Mouse (Mus musculus) forebrain, embryonic 13.5 days (tissue): ENCODE measurements around the gene Dlg4. TPM values are rescaled to one million over a fixed set of nuclear protein-coding genes. Genes with fewer than 3 reads are reported as not detected.
A peak's percentile ranks its signal among the peaks of the same experiment; 100 is the strongest.
"Not testable (repeated sequence)": the region's sequence is repeated elsewhere in the genome, so short reads cannot be mapped to it uniquely, and the experiment has no call there.

Experiments used
- ATAC-seq: fragments of 200-750 bp; cut with Nextera tagmentation; 2 replicates; pipeline ENCODE4 v1.8.0; 2017
- H3K27ac ChIP-seq: fragments of 300-500 bp; sonication (generic); 2 replicates; pipeline ENCODE4 v1.5.1; 2015; ENCODE audit warnings: inconsistent platforms, mild to moderate bottlenecking, moderate library complexity
- H3K27me3 ChIP-seq: fragments of 300-500 bp; sonication (generic); 2 replicates; pipeline ENCODE4 v1.6.1; 2015; ENCODE audit warnings: mild to moderate bottlenecking, inconsistent platforms
- H3K36me3 ChIP-seq: fragments of 300-500 bp; sonication (generic); 2 replicates; pipeline ENCODE4 v1.6.1; 2015; ENCODE audit warnings: mild to moderate bottlenecking, inconsistent platforms; ENCODE audit not compliant: poor library complexity, severe bottlenecking
- H3K4me1 ChIP-seq: fragments of 300-500 bp; sonication (generic); 2 replicates; pipeline ENCODE4 v1.6.1; 2015; ENCODE audit warnings: inconsistent platforms
- H3K4me2 ChIP-seq: fragments of 300-500 bp; sonication (generic); 2 replicates; pipeline ENCODE4 v1.6.1; 2015; ENCODE audit warnings: inconsistent platforms, mild to moderate bottlenecking, moderate library complexity
- H3K4me3 ChIP-seq: fragments of 300-500 bp; sonication (generic); 2 replicates; pipeline ENCODE4 v1.5.1; 2015; ENCODE audit warnings: mild to moderate bottlenecking, inconsistent platforms
- H3K9ac ChIP-seq: fragments of 300-500 bp; sonication (generic); 2 replicates; pipeline ENCODE4 v1.6.1; 2015; ENCODE audit warnings: mild to moderate bottlenecking, inconsistent platforms
- H3K9me3 ChIP-seq: fragments of 300-500 bp; sonication (generic); replicated peaks from 2 replicates; pipeline ENCODE4 v1.6.1; 2016; ENCODE audit warnings: inconsistent platforms
- WGBS: fragments of 180-500 bp; shearing (Covaris S2); methylation state at CpG from one replicate; pipeline ENCODE4 v1.1.7; 2015; 5-methylcytosine and 5-hydroxymethylcytosine counted together
- polyA plus RNA-seq: library from polyadenylated mRNA; unstranded; fragments of >200 nt; fragmentation: Nextera tagmentation; extraction: Ambion mirVana; gene quantifications from 2 replicates; pipeline ENCODE4 v1.2.1, GENCODE M21; 2015

The Dlg4 gene
- polyA plus RNA-seq, 1 experiment from 2014 or later = 26.2 TPM

DNA sequence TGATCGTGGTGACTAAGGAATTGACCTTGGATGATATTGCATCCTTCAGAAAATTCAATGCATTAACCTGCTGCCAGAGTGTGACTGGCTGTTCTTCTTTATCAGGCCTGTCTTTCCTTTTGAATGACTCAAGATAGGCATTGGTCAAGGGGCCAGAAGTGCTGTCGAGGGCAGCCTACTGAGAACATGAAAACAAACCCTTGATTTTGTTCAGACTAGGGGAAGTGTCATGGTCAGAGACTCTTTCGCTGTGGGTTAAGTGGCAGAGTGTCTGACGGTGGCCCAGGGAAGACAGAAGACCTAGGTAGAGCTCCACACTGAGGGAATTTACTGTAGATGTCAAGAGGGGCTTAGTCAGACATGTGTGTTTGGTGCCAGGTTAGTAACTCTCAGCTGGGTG is 50.0 kb downstream of the Dlg4 start:
- no peak for ATAC-seq
- Histone ChIP-seq H3K4me3 (no peak overlapping the region), H3K4me2 (no peak overlapping the region), H3K9me3 (no peaks in the 10 kb centered on the region), H3K27me3 (no peaks in the 10 kb centered on the region), H3K36me3 (no peaks in the 10 kb centered on the region), H3K27ac (no peak overlapping the region), H3K4me1 (no peaks in the 10 kb centered on the region), H3K9ac (no peak overlapping the region)
- 81% methylated on average over 4 of the region's 4 CpGs for WGBS

DNA sequence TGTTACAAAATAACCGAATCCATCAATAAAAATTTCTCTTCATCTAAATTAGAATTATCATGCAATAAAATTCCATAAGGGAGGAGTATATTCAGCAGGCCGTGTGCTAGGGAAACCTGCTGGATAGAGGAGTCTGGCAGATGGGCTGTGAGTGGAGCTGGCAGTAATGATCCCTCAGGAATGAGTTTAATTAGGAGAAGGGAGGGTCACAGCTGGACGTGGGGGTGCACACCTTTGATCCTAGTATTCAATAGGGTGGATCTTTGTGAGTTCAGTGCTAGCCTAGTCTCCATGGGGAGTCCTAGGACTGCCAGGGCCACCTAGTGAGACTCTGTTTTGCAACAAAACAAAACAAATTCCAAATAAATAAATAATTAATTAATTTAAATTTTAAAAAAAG is 51.5 kb downstream of the Dlg4 start:
- WGBS = 24% methylated on average over 3 of the region's 3 CpGs
- Histone ChIP-seq H3K36me3 (no peaks in the 10 kb centered on the region), H3K27me3 (no peaks in the 10 kb centered on the region), H3K9ac (no peak overlapping the region), H3K4me2 (no peak overlapping the region), H3K9me3 (no peaks in the 10 kb centered on the region), H3K4me3 (no peak overlapping the region), H3K4me1 (no peaks in the 10 kb centered on the region), H3K27ac (no peak overlapping the region)
- no peak for ATAC-seq

DNA sequence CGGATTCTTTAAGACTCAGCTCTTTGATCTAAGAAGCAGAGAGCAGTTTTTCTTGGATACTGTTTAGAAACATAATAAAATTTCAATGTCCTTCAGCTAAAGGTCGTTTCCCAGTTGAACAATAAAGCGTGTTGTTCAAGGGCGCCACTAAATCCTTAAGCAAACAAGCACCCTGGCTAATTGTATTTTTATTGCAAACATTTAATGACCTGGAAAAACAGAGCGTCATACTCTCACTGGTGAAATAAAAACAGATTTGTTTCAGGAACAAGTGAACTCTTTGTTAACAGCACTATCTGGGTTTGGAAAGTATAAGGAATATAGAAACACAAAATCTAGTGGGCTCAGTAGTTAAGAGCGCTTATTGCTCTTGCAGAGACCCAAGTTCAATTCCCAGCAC is 53.3 kb downstream of the Dlg4 start:
- no peaks in the 10 kb centered on the region for H3K9me3 ChIP-seq
- H3K36me3 ChIP-seq = no peaks in the 10 kb centered on the region
- no peak overlapping the region for H3K4me3 ChIP-seq
- H3K9ac ChIP-seq = no peak overlapping the region
- H3K4me2 ChIP-seq = no peak overlapping the region
- H3K4me1 ChIP-seq = no peaks in the 10 kb centered on the region
- 61% methylated on average over 6 of the region's 6 CpGs for WGBS
- H3K27ac ChIP-seq = no peak overlapping the region
- ATAC-seq = no peak
- H3K27me3 ChIP-seq = no peaks in the 10 kb centered on the region

DNA sequence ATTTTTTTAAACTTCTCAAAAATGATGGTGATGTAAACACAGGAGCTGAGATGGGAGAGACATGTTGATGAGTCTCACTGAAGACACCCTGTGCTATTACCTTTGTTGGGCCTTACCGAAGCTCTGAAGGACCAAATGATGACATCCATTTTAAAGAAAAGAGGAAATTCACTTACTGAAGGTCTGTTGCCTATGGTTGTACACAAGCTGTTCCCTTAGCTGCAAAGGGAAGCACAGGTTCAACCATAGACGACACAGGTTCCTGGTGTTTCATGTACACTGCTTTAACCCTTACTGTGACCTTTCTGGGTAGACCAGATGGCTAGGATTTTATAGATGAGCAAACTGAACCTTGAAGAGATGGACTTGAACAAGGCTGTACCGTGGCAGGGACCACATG is 53.9 kb downstream of the Dlg4 start:
- ATAC-seq, H3K27me3 ChIP-seq, H3K9ac ChIP-seq, H3K4me1 ChIP-seq, H3K27ac ChIP-seq, H3K4me2 ChIP-seq, H3K36me3 ChIP-seq, H3K4me3 ChIP-seq, H3K9me3 ChIP-seq: not testable (repeated sequence)
- WGBS = 80% methylated on average over 3 of the region's 3 CpGs

DNA sequence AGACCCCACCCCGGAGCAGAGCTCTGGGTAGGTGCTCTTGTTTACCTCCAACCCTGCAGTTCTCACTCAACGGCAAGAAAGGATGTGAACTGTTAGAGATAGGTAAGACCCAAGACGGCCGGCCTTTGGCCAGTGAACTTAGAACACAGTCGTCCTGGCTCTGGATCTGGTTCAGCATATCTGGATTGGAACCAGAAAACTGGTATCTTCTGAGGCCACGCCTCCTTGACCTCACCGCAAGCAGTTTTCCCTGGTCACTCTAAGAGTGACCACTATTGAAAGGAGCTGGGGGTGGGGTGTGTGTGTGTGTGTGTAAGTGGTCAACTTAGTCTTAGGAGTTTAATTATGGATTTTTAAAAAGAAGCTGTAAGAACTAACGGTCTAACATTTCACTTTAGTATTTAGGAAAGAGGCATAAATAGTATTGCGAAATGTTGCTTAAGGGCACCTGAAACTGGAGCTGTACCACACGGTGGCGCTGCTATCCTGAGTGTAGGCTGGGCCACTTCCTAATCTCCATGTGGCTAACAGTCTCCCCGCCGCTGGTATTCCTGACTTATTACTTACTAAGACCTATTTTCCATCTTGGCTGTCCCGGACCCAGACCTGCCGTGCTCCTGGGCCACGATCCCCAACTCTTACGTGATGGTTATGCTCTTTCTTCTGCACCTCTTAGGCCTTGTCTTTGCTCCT is 57.8 kb downstream of the Dlg4 start:
- Histone ChIP-seq H3K27me3 (no peaks in the 10 kb centered on the region), H3K4me3 (no peak overlapping the region), H3K4me1 (no peaks in the 10 kb centered on the region), H3K9ac (no peak overlapping the region), H3K4me2 (peak overlapping the region; percentile 27; the same call in 1 of the 2 replicates), H3K27ac (no peak overlapping the region), H3K9me3 (no peaks in the 10 kb centered on the region), H3K36me3 (no peaks in the 10 kb centered on the region)
- 38% methylated on average over 17 of the region's 17 CpGs for WGBS
- no peak for ATAC-seq

- no peaks in the 10 kb centered on the region for H3K36me3 ChIP-seq
- H3K4me3 ChIP-seq = no peak overlapping the region
- H3K27ac ChIP-seq = no peak overlapping the region
- no peaks in the 10 kb centered on the region for H3K4me1 ChIP-seq
- WGBS = 92% methylated on average over 6 of the region's 6 CpGs
- H3K27me3 ChIP-seq = no peaks in the 10 kb centered on the region
- H3K9ac ChIP-seq = no peak overlapping the region
- ATAC-seq = no peak
- H3K9me3 ChIP-seq = no peaks in the 10 kb centered on the region
- H3K4me2 ChIP-seq = no peak overlapping the region
Measured at GRCm38 (mm10) chr11:70075581-70075980, 58.8 kb downstream of the Dlg4 start.

DNA sequence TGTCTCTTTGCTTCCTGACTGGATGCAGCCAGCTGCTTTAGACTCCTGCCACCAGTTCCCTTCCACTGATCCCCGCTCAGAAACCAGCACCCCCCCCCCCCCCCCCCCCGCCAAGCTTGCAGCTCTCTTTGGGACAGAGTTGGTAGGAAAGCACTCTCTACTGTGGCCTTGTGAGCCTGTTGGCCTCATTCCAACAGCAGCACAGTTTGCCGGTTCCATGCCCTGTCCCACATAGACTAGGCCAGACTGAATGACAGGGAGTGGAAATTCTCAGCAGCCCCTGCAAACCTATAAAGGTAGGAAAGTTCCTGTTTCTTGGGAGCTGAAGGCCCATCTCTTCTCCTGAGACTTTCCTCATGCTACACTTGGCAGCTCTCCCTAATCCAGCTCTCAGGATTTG is 60.7 kb downstream of the Dlg4 start:
- Histone ChIP-seq H3K36me3 (no peaks in the 10 kb centered on the region), H3K4me3 (no peak overlapping the region), H3K9ac (no peak overlapping the region), H3K27me3 (no peaks in the 10 kb centered on the region), H3K9me3 (no peaks in the 10 kb centered on the region), H3K4me2 (no peak overlapping the region), H3K4me1 (no peaks in the 10 kb centered on the region), H3K27ac (no peak overlapping the region)
- no peak for ATAC-seq
- WGBS = 57% methylated on average over 2 of the region's 3 CpGs

DNA sequence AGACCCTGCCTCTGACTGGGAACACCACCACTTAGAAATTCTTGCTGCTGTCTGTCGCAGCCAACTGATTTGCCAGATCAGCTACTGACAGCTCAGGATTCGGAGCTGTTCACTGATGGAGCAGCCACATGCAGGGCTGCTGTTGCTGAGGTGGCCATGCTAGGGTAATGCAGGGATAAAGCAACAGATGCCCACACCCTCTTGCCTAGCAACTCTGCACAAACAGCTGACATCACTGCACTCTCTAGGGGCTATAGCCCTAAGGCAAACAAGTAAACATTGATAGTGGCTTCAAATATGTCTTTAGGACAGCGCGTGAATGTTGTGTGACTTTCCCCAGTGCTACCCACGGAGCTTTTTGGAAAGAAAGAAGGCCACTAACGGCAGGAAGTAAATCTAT is 62.4 kb downstream of the Dlg4 start:
- Histone ChIP-seq H3K4me2 (no peak overlapping the region), H3K27ac (no peak overlapping the region), H3K9me3 (no peaks in the 10 kb centered on the region), H3K27me3 (no peaks in the 10 kb centered on the region), H3K36me3 (no peaks in the 10 kb centered on the region), H3K4me3 (no peak overlapping the region), H3K9ac (no peak overlapping the region), H3K4me1 (no peaks in the 10 kb centered on the region)
- WGBS = 73% methylated on average over 6 of the region's 6 CpGs
- no peak for ATAC-seq

DNA sequence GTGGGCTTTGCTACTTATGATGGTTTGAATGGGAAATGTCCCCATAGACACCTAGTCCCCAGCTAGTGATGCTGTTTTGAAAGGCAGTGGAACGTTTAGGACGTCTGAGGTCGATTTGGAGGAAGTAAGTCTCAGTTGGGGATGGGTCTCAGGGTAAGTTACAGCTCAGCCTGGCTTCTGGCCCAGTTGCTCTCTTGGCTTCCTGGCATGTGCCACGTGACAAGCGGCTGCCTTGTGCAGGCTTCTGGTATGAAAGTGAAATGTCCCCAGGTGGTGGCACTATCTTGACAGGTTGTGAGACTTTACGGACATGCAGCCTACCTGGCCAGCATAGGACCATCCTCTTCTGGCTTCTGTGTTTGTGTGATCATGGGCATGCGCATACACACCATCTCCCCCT is 63.2 kb downstream of the Dlg4 start:
- no peaks in the 10 kb centered on the region for H3K36me3 ChIP-seq
- 84% methylated on average over 7 of the region's 7 CpGs for WGBS
- no peak for ATAC-seq

DNA sequence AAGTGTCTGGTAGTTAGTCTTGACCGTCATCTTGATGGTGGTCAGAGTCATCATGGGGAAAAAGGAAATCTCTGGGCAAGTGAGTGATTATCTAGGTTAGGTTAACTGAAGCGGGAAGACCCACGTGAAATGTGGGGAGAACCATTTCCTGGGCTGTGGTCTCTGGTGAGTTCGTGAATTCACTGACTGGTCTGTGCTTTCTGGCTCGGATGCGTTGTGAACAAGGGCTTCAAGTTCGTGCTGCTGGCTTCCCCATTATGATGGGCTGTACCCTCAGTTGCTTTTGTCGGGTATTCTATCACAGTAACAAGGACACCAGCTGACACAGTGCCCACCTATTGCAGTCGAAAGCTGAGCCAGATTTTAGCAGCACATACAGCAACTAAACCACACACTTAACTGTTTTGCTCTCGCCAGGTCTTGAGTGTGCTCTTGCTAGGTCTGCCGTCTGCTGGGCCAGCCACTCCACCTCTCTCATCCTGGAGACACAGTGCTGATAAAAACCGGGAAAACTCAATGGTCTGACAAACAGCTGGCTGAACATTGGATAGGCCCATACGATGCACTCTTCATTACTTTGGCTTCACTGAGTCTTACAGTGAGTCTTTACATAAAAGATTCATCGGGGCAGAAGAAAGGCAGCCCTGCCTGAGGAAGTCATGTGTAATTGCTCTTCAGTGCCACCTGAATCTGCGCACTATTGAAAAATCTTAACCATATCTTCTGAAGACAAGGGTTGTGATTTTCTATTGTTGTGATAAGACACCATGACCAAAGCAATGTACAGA is 64.3 kb downstream of the Dlg4 start:
- Histone ChIP-seq H3K9ac (no peak overlapping the region), H3K4me1 (no peaks in the 10 kb centered on the region), H3K36me3 (no peaks in the 10 kb centered on the region), H3K4me3 (no peak overlapping the region), H3K4me2 (no peak overlapping the region), H3K27ac (no peak overlapping the region), H3K27me3 (no peaks in the 10 kb centered on the region), H3K9me3 (no peaks in the 10 kb centered on the region)
- no peak for ATAC-seq
- WGBS = 79% methylated on average over 15 of the region's 15 CpGs

More for the DNA sequence above, 63.2 kb downstream of the Dlg4 start:
- no peak overlapping the region for H3K27ac ChIP-seq
- no peaks in the 10 kb centered on the region for H3K9me3 ChIP-seq
- H3K4me1 ChIP-seq = no peaks in the 10 kb centered on the region
- no peaks in the 10 kb centered on the region for H3K27me3 ChIP-seq
- H3K4me2 ChIP-seq = no peak overlapping the region
- no peak overlapping the region for H3K4me3 ChIP-seq
- H3K9ac ChIP-seq = no peak overlapping the region

DNA sequence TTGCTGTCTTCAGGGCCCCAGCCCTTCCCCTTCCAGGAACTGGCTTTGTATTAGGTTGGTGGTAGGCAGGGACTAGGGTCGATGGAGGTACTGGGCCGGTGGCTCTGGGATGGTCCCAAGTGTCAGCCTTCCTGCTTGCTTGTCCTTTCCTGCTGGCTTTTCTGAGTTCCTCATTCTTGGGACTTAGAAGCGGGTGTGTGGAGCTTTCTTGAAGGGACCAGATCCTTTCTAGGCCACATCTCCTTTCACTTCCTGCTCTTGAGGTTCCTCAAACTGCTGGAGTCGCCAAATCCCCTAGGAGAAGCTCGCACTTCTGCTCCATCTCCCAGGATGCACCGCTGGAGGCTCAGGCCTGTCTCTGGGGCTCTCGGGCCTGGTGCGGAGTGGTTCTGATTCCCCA is 67.8 kb downstream of the Dlg4 start:
- H3K27ac ChIP-seq = no peak overlapping the region
- H3K4me3 ChIP-seq = no peak overlapping the region
- H3K9me3 ChIP-seq = no peaks in the 10 kb centered on the region
- no peaks in the 10 kb centered on the region for H3K27me3 ChIP-seq
- no peak for ATAC-seq
- no peaks in the 10 kb centered on the region for H3K4me1 ChIP-seq
- no peak overlapping the region for H3K4me2 ChIP-seq
- WGBS = 89% methylated on average over 8 of the region's 8 CpGs
- no peaks in the 10 kb centered on the region for H3K36me3 ChIP-seq
- H3K9ac ChIP-seq = no peak overlapping the region

- Histone ChIP-seq H3K4me2 (no peak within 1 kb of the TSS), H3K36me3 (no peaks in the 10 kb centered on the region), H3K27ac (no peak within 1 kb of the TSS), H3K4me3 (no peak within 1 kb of the TSS), H3K4me1 (no peaks in the 10 kb centered on the region), H3K9ac (no peak within 1 kb of the TSS), H3K27me3 (no peaks in the 10 kb centered on the region), H3K9me3 (no peaks in the 10 kb centered on the region)
- WGBS = 81% methylated on average over 12 of the region's 12 CpGs
- no peak for ATAC-seq
Measured at GRCm38 (mm10) chr11:70091986-70092783, 75.4 kb downstream of the Dlg4 start, which contains the start of gene Asgr2. Gene Asgr2 (plus strand): TSS chr11:70092644.
